Mouse (Mus musculus) heart, embryonic 12.5 days (tissue): Measurements from ENCODE around the gene Col19a1. TPM values are rescaled to one million over a fixed set of nuclear protein-coding genes. Genes with fewer than 3 reads are reported as not detected.

Source experiments
- ATAC-seq: fragments of 200-750 bp; cut with Nextera tagmentation; 2 replicates; pipeline ENCODE4 v1.8.0; 2017; ENCODE audit warnings: moderate TSS enrichment, moderate library complexity; ENCODE audit not compliant: insufficient number of reproducible peaks, low FRiP score
- H3K27ac ChIP-seq: fragments of 300-500 bp; sonication (generic); 2 replicates; pipeline ENCODE4 v1.5.1; 2016; ENCODE audit warnings: mild to moderate bottlenecking, moderate library complexity; ENCODE audit not compliant: poor library complexity, severe bottlenecking
- H3K27me3 ChIP-seq: fragments of 300-500 bp; sonication (generic); replicated peaks from 2 replicates; pipeline ENCODE4 v1.6.1; 2016; ENCODE audit warnings: mild to moderate bottlenecking, moderate library complexity
- H3K36me3 ChIP-seq: fragments of 300-500 bp; sonication (generic); 2 replicates; pipeline ENCODE4 v1.6.1; 2016; ENCODE audit warnings: mild to moderate bottlenecking, moderate library complexity
- H3K4me1 ChIP-seq: fragments of 300-500 bp; sonication (generic); replicated peaks from 2 replicates; pipeline ENCODE4 v1.6.1; 2016; ENCODE audit warnings: mild to moderate bottlenecking
- H3K4me2 ChIP-seq: fragments of 300-500 bp; sonication (generic); 2 replicates; pipeline ENCODE4 v1.6.1; 2016; ENCODE audit warnings: mild to moderate bottlenecking, moderate library complexity
- H3K4me3 ChIP-seq: fragments of 300-500 bp; sonication (generic); 2 replicates; pipeline ENCODE4 v1.5.1; 2016; ENCODE audit warnings: mild to moderate bottlenecking
- H3K9ac ChIP-seq: fragments of 300-500 bp; sonication (generic); 2 replicates; pipeline ENCODE4 v1.6.1; 2016; ENCODE audit warnings: mild to moderate bottlenecking, moderate library complexity
- H3K9me3 ChIP-seq: fragments of 300-500 bp; sonication (generic); replicated peaks from 2 replicates; pipeline ENCODE4 v1.6.1; 2016; ENCODE audit warnings: mild to moderate bottlenecking, moderate library complexity
- WGBS: fragments of 180-500 bp; shearing (Covaris S2); methylation state at CpG from one replicate; pipeline ENCODE4 v1.1.7; 2016; 5-methylcytosine and 5-hydroxymethylcytosine counted together
- polyA plus RNA-seq: library from polyadenylated mRNA; unstranded; fragments of >200 nt; fragmentation: Nextera tagmentation; extraction: Ambion mirVana; gene quantifications from 2 replicates; pipeline ENCODE4 v1.2.1, GENCODE M21; 2016

Gene Col19a1
- polyA plus RNA-seq, 1 experiment from 2014 or later: 0.08 TPM

DNA sequence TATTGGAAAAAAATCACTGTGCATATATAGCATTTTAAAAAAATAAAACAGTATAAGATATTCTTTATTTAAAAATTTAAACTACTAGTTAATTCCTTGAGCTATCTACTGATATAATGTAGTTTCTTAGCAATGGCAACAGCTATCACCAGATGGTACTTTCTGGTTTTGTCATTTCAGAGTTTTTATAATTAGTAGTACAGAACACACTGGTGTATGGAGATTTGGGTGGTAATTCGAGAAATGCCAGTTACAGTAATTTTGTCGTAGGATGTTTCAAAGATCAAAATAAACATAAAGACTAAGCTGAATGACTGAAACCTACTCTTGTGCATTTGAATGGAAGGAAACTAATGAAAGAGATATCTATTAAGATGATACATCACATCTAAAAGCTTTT lies 129.3 kb downstream of the Col19a1 start:
- H3K9ac ChIP-seq: no peak overlapping the region
- no peaks in the 10 kb centered on the region for H3K36me3 ChIP-seq
- H3K4me3 ChIP-seq: no peak overlapping the region
- H3K27ac ChIP-seq: no peak overlapping the region
- ATAC-seq: no peak
- no peak overlapping the region for H3K4me2 ChIP-seq
- WGBS: 75% methylated on average over 2 of the region's 2 CpGs
- H3K27me3 ChIP-seq: no peaks in the 10 kb centered on the region
- no peaks in the 10 kb centered on the region for H3K4me1 ChIP-seq
- no peaks in the 10 kb centered on the region for H3K9me3 ChIP-seq

DNA sequence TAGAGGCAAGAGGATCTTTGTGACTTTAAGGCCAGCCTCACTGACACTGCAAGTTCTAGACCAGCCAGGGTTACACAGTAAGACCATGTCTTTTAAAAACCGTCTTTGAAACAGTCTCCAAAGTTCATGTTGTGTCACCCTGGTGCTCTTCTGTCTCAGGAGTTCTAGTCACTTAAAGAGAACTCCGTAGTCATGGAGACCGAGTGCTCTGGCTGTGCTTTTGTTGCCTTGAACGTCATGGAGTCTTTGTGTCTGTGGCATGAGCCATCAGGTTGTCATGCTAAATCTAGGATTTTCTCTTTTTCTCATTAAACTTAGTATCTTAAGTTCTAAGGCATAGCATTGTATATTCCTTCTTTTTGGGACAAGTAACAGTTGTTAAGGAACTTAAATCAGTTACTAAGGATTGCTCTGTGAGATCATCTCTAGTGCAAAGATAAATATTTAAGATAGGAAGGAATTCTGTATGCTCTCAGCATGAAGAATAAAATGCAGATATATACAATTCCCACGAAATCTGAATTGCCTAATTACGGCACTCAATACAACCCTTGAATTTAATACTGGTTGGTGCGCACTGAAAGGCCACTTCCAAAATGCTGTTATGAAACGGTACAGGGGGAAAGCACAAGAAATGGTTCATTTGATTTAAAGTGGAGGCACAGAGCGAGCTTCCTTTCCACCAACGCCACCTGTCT lies 134.6 kb downstream of the Col19a1 start:
- Histone ChIP-seq H3K27ac (no peak overlapping the region), H3K9me3 (no peaks in the 10 kb centered on the region), H3K27me3 (no peaks in the 10 kb centered on the region), H3K4me2 (no peak overlapping the region), H3K4me3 (no peak overlapping the region), H3K9ac (no peak overlapping the region), H3K36me3 (no peaks in the 10 kb centered on the region), H3K4me1 (no peaks in the 10 kb centered on the region)
- no peak for ATAC-seq
- WGBS: 69% methylated on average over 10 of the region's 10 CpGs

DNA sequence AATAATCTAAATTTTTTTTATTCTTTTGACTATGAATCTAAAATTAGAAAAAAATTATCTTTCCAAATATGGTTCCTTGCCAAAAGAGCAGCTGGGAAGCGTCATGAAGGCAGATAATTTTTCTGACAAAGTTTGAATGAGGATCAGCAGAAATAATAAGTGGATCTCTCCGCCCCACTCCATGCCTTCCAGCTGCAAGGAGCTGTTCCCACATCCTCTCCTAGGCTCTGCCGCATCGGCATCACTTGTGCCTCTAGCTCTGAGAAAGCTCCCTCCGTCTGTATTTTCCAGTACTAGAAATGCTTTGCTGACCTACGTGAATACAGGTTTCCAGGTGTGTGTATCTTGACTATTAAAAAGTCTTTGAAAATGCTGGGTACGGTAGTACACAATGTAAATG lies 135.1 kb downstream of the Col19a1 start:
- WGBS: 66% methylated on average over 7 of the region's 7 CpGs
- ATAC-seq: no peak
- Histone ChIP-seq H3K27ac (no peak overlapping the region), H3K9me3 (no peaks in the 10 kb centered on the region), H3K27me3 (no peaks in the 10 kb centered on the region), H3K4me3 (no peak overlapping the region), H3K4me1 (no peaks in the 10 kb centered on the region), H3K4me2 (no peak overlapping the region), H3K9ac (no peak overlapping the region), H3K36me3 (no peaks in the 10 kb centered on the region)

DNA sequence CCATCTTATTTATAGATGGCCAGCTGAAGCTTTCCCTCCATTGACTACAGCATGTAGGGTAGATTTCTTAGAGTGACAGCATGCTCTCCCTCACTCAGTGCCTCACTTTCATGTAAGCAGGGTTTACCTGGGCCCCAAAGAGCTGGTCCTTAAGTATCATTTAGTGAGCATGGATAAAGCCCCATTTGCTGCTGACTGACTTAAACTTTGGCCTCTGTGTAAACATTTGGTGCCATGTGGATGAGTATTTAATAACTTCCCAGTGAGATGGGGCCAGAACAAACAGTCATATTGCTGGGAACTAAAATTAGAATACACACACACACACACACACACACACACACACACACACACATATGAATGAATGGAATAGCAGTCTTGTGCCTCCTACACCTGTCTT lies 149.8 kb downstream of the Col19a1 start:
- Histone ChIP-seq H3K4me2 (no peak overlapping the region), H3K9me3 (no peaks in the 10 kb centered on the region), H3K27ac (no peak overlapping the region), H3K36me3 (no peaks in the 10 kb centered on the region), H3K27me3 (no peaks in the 10 kb centered on the region), H3K9ac (no peak overlapping the region), H3K4me3 (no peak overlapping the region), H3K4me1 (no peaks in the 10 kb centered on the region)
- no peak for ATAC-seq

DNA sequence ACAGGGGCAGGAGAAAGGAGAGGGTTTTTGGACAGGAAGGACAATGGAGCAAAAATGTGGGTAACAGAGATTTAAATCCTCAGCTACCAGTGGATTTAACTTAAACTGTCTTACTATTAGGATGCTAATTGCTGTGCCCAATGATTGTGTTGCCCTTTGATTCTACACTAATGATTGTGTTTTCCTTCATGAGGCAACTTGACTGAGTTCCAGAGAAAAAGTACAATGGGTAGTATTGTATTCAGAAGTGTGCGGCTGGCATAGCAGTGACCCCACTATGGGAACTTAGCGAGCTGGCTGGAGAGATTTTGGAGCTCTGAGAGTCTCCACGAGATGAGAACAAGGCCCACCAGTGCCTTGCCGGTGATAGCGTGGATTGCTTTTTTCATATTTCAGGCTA lies 159.0 kb downstream of the Col19a1 start:
- no peaks in the 10 kb centered on the region for H3K4me1 ChIP-seq
- ATAC-seq: no peak
- H3K27ac ChIP-seq: no peak overlapping the region
- H3K9me3 ChIP-seq: 0 out of 2 replicates have a peak, but pooled peaks cover 3% of the 10 kb centered on the region
- no peak overlapping the region for H3K9ac ChIP-seq
- no peaks in the 10 kb centered on the region for H3K27me3 ChIP-seq
- H3K36me3 ChIP-seq: no peaks in the 10 kb centered on the region
- H3K4me3 ChIP-seq: no peak overlapping the region
- no peak overlapping the region for H3K4me2 ChIP-seq
- WGBS: 85% methylated on average over 5 of the region's 5 CpGs

DNA sequence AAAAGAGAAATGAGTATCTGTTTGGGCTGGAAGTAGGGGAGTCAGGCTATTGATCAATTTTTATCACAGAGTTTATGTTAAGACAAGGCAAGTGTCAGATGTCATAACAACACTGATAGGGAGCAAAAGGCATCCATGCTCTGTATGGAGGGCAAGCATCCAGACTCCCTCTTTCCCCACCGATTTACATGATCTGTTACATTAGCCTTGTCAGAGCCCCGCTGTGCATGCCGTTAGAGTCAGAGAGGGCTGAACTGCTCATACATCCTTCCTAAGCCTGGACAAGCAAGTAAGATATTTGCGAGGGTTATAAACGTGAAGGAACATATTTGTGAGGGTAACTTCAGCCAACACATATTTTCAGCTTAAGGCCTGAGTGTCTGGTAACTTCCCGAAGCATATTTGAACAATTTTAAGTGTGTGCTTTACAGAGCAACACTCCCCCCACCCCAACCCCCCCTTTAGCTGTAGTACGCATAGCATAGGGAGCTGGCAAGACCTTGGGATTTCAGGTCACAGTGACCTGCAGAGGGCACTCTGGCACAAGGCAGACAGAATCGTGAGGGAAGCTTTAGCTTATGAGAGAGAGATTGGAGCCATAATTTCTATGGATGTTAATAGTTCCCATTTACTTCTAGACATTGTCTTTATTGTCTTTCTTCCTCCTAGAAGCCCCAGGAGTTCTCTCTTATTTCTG lies 209.0 kb downstream of the Col19a1 start:
- H3K4me1 ChIP-seq: no peaks in the 10 kb centered on the region
- no peaks in the 10 kb centered on the region for H3K36me3 ChIP-seq
- no peak overlapping the region for H3K4me3 ChIP-seq
- no peak overlapping the region for H3K4me2 ChIP-seq
- no peak overlapping the region for H3K9ac ChIP-seq
- 29% methylated on average over 8 of the region's 8 CpGs for WGBS
- no peaks in the 10 kb centered on the region for H3K27me3 ChIP-seq
- no peaks in the 10 kb centered on the region for H3K9me3 ChIP-seq
- no peak overlapping the region for H3K27ac ChIP-seq
- ATAC-seq: no peak

DNA sequence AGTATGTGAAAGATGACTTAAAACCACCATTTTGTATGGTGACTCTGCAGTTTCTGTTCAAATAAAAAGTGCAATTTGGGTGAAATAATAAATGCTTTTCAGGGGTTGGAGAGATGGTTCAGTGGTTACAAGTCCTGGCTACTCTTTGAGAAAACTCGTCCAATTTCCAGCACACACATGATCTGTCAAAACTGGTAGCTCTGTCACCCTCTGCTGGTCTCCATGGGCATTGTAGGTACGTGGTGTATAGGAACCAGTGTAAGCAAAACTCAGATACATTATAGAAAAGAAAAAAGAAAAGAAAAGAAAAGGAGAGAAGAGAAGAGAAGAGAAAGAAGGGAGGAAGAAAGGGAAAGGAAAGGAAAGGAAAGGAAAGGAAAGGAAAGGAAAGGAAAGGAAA lies 212.4 kb downstream of the Col19a1 start:
- no peaks in the 10 kb centered on the region for H3K9me3 ChIP-seq
- H3K27me3 ChIP-seq: no peaks in the 10 kb centered on the region
- no peaks in the 10 kb centered on the region for H3K36me3 ChIP-seq
- no peak overlapping the region for H3K4me2 ChIP-seq
- H3K9ac ChIP-seq: no peak overlapping the region
- 27% methylated on average over 2 of the region's 2 CpGs for WGBS
- no peaks in the 10 kb centered on the region for H3K4me1 ChIP-seq
- H3K4me3 ChIP-seq: no peak overlapping the region
- H3K27ac ChIP-seq: no peak overlapping the region
- ATAC-seq: no peak

DNA sequence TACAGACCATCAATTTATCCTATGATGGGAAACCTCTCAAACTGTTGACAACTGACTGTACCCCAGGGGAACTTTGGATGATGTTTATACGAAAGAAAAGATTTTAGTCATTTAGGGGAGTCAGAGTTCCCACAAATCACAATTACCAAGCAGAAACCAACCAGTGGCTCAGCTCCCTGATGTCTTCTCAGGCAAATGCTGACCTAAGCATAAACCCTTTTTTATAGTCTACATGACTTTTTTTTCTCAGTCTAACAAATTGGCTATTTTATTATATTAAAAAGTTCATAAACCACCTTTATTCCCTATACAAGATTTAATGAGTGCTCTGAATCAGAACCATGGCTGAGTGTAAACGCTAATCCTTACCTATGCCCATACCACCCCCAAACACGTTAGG lies 213.6 kb downstream of the Col19a1 start:
- no peaks in the 10 kb centered on the region for H3K36me3 ChIP-seq
- H3K27me3 ChIP-seq: no peaks in the 10 kb centered on the region
- no peak overlapping the region for H3K27ac ChIP-seq
- no peaks in the 10 kb centered on the region for H3K4me1 ChIP-seq
- no peak overlapping the region for H3K9ac ChIP-seq
- no peak overlapping the region for H3K4me2 ChIP-seq
- no peak overlapping the region for H3K4me3 ChIP-seq
- ATAC-seq: no peak
- H3K9me3 ChIP-seq: no peaks in the 10 kb centered on the region
- WGBS: 76% methylated on average over 3 of the region's 3 CpGs

DNA sequence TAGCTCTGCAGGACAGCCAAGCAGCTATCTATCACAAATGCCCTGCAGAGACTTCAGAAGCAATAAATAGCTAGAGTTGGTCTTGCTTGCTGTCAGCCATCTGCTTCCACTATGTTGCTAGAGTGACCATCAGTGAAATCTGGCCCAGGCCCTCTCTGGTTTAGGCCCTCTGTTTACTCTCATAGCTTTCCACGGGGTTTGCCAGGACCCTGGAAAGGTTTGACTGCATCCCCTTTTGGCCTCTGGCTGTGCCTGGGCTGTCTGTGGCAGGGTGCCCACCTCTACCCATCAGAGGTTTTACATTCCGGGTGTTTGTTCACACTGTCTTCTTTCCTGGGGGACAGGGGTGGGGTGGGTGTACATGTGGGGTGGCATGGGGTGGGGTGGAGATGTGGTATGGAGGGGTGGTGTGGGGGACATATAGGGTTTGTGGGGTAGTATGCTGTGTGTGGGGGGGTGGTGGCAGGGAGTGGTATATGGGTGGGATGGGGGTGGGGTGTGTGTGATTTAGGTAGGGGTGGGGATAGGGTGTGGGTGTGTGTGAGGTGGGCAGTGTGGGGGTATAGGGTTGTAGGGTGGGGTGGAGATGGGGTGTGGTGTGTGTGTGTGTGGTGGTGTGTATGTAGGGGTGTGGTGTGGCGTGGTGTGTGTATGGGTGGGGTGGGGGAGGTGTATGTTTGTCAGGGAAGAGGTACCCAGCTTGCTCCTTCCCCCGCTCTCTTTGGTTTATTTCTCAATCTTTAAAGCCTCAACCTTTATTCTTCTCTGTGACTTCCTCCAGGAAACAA lies 214.6 kb downstream of the Col19a1 start:
- Histone ChIP-seq H3K9ac (no peak overlapping the region), H3K36me3 (no peaks in the 10 kb centered on the region), H3K4me2 (no peak overlapping the region), H3K27me3 (no peaks in the 10 kb centered on the region), H3K27ac (no peak overlapping the region), H3K9me3 (no peaks in the 10 kb centered on the region), H3K4me1 (no peaks in the 10 kb centered on the region), H3K4me3 (no peak overlapping the region)
- no peak for ATAC-seq
- 72% methylated on average over 4 of the region's 4 CpGs for WGBS

DNA sequence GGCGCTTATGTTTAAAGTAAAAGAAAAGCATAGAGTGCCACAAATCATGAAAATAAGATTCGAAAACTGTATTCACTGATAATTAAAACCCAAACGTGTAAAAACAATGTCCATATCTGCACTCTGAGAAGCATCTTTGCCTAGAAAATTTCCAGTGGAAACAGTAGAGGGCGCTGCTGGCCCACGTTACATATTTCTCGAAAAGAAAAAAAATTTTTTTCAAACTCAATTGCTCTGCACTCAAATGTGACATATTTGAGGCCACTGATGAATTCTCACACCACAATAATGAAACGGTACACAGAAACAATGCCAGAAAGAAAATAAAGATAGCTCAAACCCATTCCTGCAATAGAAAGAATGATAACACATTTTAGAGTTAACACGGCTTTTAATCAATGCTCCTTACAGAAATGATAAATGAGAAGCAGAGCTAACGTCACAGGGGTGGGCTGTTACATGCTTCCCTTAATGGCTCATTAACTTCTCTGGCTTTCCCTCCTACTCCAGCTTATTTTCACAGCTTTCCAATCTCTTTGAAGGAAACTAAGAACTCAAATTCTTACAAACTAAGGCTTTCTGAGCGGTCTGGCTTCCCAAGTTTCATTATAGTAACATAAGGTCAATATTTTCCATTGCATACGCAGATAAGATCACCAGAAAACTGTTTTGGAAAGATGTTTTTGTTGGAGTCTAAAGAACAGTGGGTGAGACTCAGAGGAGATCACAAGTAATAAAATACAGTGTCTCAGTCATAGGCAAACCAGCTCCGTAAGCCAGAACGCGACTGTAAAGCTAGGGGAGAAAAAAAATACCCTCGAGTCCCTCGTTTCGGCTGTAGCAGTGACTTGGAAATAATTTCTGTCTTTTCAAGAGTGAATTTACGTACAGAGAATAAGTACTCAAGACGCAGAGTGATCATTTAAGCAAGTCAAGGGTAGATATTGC lies 219.4 kb downstream of the Col19a1 start:
- Histone ChIP-seq H3K4me1 (no peaks in the 10 kb centered on the region), H3K36me3 (no peaks in the 10 kb centered on the region), H3K27ac (no peak overlapping the region), H3K9me3 (no peaks in the 10 kb centered on the region), H3K4me3 (no peak overlapping the region), H3K9ac (no peak overlapping the region), H3K4me2 (no peak overlapping the region), H3K27me3 (no peaks in the 10 kb centered on the region)
- ATAC-seq: no peak
- 48% methylated on average over 19 of the region's 19 CpGs for whole genome bisulfite sequencing

DNA sequence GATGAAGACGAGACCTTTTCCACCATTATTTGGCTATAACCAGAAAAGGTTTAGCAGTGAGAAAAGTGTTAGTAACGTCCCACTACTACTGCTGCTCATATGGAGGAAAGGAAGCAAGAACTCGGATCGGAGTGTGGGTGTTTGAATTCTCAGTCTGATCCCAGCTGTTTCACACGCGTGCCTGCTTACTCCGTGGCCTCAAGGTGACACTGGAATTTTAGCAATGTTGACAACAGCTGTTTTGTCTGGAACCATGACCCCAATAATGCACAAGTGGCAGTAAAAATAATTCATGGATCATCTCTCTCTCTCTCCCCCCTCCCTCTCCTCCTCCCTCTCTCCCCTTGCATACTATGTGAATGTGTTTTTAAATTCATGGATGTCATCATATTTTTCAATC lies 222.5 kb downstream of the Col19a1 start:
- H3K4me2 ChIP-seq: no peak overlapping the region
- H3K27ac ChIP-seq: no peak overlapping the region
- no peaks in the 10 kb centered on the region for H3K9me3 ChIP-seq
- H3K36me3 ChIP-seq: no peaks in the 10 kb centered on the region
- no peak overlapping the region for H3K4me3 ChIP-seq
- no peak overlapping the region for H3K9ac ChIP-seq
- WGBS: 82% methylated on average over 7 of the region's 7 CpGs
- H3K4me1 ChIP-seq: no peaks in the 10 kb centered on the region
- no peaks in the 10 kb centered on the region for H3K27me3 ChIP-seq
- no peak for ATAC-seq
